Mouse (Mus musculus) liver, postnatal 0 days (tissue): ENCODE measurements around the gene Atf7ip. TPM values are rescaled to one million over a fixed set of nuclear protein-coding genes. Genes with fewer than 3 reads are reported as not detected.

ENCODE experiments used
- ATAC-seq: fragments of 200-750 bp; cut with Nextera tagmentation; 2 replicates; pipeline ENCODE4 v1.8.0; 2017; ENCODE audit warnings: mild to moderate bottlenecking, moderate library complexity
- DNase-seq: peaks from one replicate; pipeline ENCODE4 v3.0.0-alpha.2; 2016
- H3K27ac ChIP-seq: fragments of 300-500 bp; sonication (generic); 2 replicates; pipeline ENCODE4 v1.5.1; 2014; ENCODE audit warnings: antibody characterized with exemption, moderate library complexity, mild to moderate bottlenecking, low read depth
- H3K27me3 ChIP-seq: fragments of 300-500 bp; sonication (generic); 2 replicates; pipeline ENCODE4 v1.6.1; 2014; ENCODE audit warnings: low read length, control low read depth, mixed read lengths; ENCODE audit not compliant: insufficient read depth
- H3K36me3 ChIP-seq: fragments of 300-500 bp; sonication (generic); replicated peaks from 2 replicates; pipeline ENCODE4 v1.6.1; 2014; ENCODE audit warnings: mild to moderate bottlenecking, control low read depth, low read length, moderate library complexity, mixed read lengths; ENCODE audit not compliant: insufficient read depth
- H3K4me1 ChIP-seq: fragments of 300-500 bp; sonication (generic); 2 replicates; pipeline ENCODE4 v1.6.1; 2014; ENCODE audit warnings: antibody characterized with exemption, mild to moderate bottlenecking, control low read depth; ENCODE audit not compliant: insufficient read depth
- H3K4me2 ChIP-seq: fragments of 300-500 bp; sonication (generic); 2 replicates; pipeline ENCODE4 v1.6.1; 2014; ENCODE audit warnings: low read depth, mild to moderate bottlenecking, low read length, moderate library complexity, mixed read lengths
- H3K4me3 ChIP-seq: fragments of 300-500 bp; sonication (generic); 2 replicates; pipeline ENCODE4 v1.5.1; 2014; ENCODE audit warnings: low read depth, low read length
- H3K9ac ChIP-seq: fragments of 300-500 bp; sonication (generic); replicated peaks from 2 replicates; pipeline ENCODE4 v1.6.1; 2014; ENCODE audit warnings: mild to moderate bottlenecking, moderate library complexity
- H3K9me3 ChIP-seq: fragments of 300-500 bp; sonication (generic); 2 replicates; pipeline ENCODE4 v1.6.1; 2016; ENCODE audit warnings: mild to moderate bottlenecking, control low read depth, low read length, mixed read lengths
- CTCF ChIP-seq: sonication (generic); IDR thresholded peaks from 2 replicates; pipeline ENCODE4 v1.5.1; 2016; ENCODE audit warnings: antibody characterized with exemption, low read depth
- EP300 ChIP-seq: IDR thresholded peaks from 2 replicates; pipeline ENCODE4 v1.6.1; 2016; ENCODE audit warnings: antibody characterized with exemption, low read depth, mild to moderate bottlenecking
- WGBS: fragments of 180-500 bp; shearing (Covaris S2); extraction: QIAGEN DNeasy Blood & Tissue Kit; methylation state at CpG from one replicate; pipeline ENCODE4 v1.1.7; 2014; ENCODE audit not compliant: insufficient replicate concordance; 5-methylcytosine and 5-hydroxymethylcytosine counted together
- polyA plus RNA-seq: library from polyadenylated mRNA; unstranded; fragments of >200 nt; fragmentation: Nextera tagmentation; extraction: Ambion mirVana; gene quantifications from 2 replicates; pipeline ENCODE4 v1.2.1, GENCODE M21; 2015

Atf7ip gene
- polyA plus RNA-seq, 1 experiment from 2014 or later = 6.6 TPM

- Histone ChIP-seq H3K9ac (no peak overlapping the region), H3K4me1 (no peaks in the 10 kb centered on the region), H3K27me3 (no peaks in the 10 kb centered on the region), H3K27ac (no peak overlapping the region), H3K9me3 (no peaks in the 10 kb centered on the region), H3K4me2 (no peak overlapping the region), H3K36me3 (peaks cover 32% of the 10 kb centered on the region), H3K4me3 (no peak overlapping the region)
- WGBS = 91% methylated on average over 3 of the region's 3 CpGs
- no peak for DNase-seq
- ATAC-seq = no peak
- TF ChIP-seq CTCF (peak; percentile 53), EP300 (no peak)
Measured at GRCm38 (mm10) chr6:136612312-136612711, 106.3 kb downstream of the Atf7ip start.

GRCm38 (mm10) chr6:136614156-136614555 lies 108.2 kb downstream of the Atf7ip start:
- Histone ChIP-seq H3K36me3 (peaks cover 16% of the 10 kb centered on the region), H3K4me2 (no peak overlapping the region), H3K27me3 (no peaks in the 10 kb centered on the region), H3K4me3 (no peak overlapping the region), H3K9me3 (no peaks in the 10 kb centered on the region), H3K4me1 (no peaks in the 10 kb centered on the region), H3K27ac (no peak overlapping the region), H3K9ac (no peak overlapping the region)
- 89% methylated on average over 3 of the region's 3 CpGs for WGBS
- TF ChIP-seq EP300 (no peak), CTCF (no peak)
- ATAC-seq = no peak
- DNase-seq = no peak

- Histone ChIP-seq H3K4me2 (0 out of 2 replicates have a peak overlapping the region, but pooled peaks have one; percentile 4), H3K4me3 (no peak overlapping the region), H3K9me3 (no peaks in the 10 kb centered on the region), H3K9ac (no peak overlapping the region), H3K27me3 (no peaks in the 10 kb centered on the region), H3K4me1 (no peaks in the 10 kb centered on the region), H3K27ac (no peak overlapping the region), H3K36me3 (peaks cover 3% of the 10 kb centered on the region; the same call in 1 of the 2 replicates)
- peak; percentile 58 for ATAC-seq
- 49% methylated on average over 17 of the region's 17 CpGs for WGBS
- peak; percentile 83 for DNase-seq
- TF ChIP-seq CTCF (peak; percentile 87), EP300 (no peak)
Measured at GRCm38 (mm10) chr6:136620361-136621139, 114.6 kb downstream of the Atf7ip start.

- no peaks in the 10 kb centered on the region for H3K9me3 ChIP-seq
- H3K36me3 ChIP-seq = no peaks in the 10 kb centered on the region
- no peak overlapping the region for H3K27ac ChIP-seq
- DNase-seq = no peak
- no peak for ATAC-seq
- TF ChIP-seq EP300 = no peak
- TF ChIP-seq CTCF = no peak
- 81% methylated on average over 12 of the region's 12 CpGs for WGBS
- H3K4me2 ChIP-seq = no peak overlapping the region
- no peak overlapping the region for H3K4me3 ChIP-seq
- no peaks in the 10 kb centered on the region; the same call in 1 of the 2 replicates for H3K4me1 ChIP-seq
- no peaks in the 10 kb centered on the region for H3K27me3 ChIP-seq
- no peak overlapping the region for H3K9ac ChIP-seq
Measured at GRCm38 (mm10) chr6:136625421-136625820, 119.5 kb downstream of the Atf7ip start.

- no peak overlapping the region for H3K4me3 ChIP-seq
- WGBS = 86% methylated on average over 5 of the region's 5 CpGs
Measured at GRCm38 (mm10) chr6:136629639-136630038, 123.7 kb downstream of the Atf7ip start.

GRCm38 (mm10) chr6:136631519-136631918 lies 125.6 kb downstream of the Atf7ip start:
- Histone ChIP-seq H3K4me2 (no peak overlapping the region), H3K4me3 (no peak overlapping the region), H3K9ac (no peak overlapping the region), H3K27ac (no peak overlapping the region), H3K27me3 (no peaks in the 10 kb centered on the region), H3K36me3 (peaks cover 6% of the 10 kb centered on the region), H3K4me1 (peaks cover 6% of the 10 kb centered on the region), H3K9me3 (no peaks in the 10 kb centered on the region)
- 85% methylated on average over 8 of the region's 8 CpGs for WGBS
- TF ChIP-seq EP300 = no peak
- TF ChIP-seq CTCF = no peak
- no peak for ATAC-seq
- no peak for DNase-seq

More at GRCm38 (mm10) chr6:136629639-136630038, 123.7 kb downstream of the Atf7ip start:
- Histone ChIP-seq H3K9ac (no peak overlapping the region), H3K27me3 (no peaks in the 10 kb centered on the region), H3K4me2 (no peak overlapping the region), H3K36me3 (0 out of 2 replicates have a peak, but pooled peaks cover 3% of the 10 kb centered on the region), H3K4me1 (peaks cover 6% of the 10 kb centered on the region), H3K9me3 (no peaks in the 10 kb centered on the region), H3K27ac (no peak overlapping the region)
- ATAC-seq (no peak), DNase-seq (no peak)
- TF ChIP-seq EP300 (no peak), CTCF (no peak)
